Mouse (Mus musculus) activated CD4-positive, CD25-positive, alpha-beta regulatory T cell, adult 4 months (primary cell): Measurements from ENCODE around the gene Nelfa. TPM values are rescaled to one million over a fixed set of nuclear protein-coding genes. Genes with fewer than 3 reads are reported as not detected.
"Not testable (repeated sequence)": the region's sequence is repeated elsewhere in the genome, so short reads cannot be mapped to it uniquely, and the experiment has no call there.

Experiments
- ATAC-seq: one replicate; pipeline ENCODE4 v1.8.0; 2017
- polyA plus RNA-seq, 2 experiments: library from polyadenylated mRNA; unstranded; fragments of 100-300 nt; shearing (Covaris generic); gene quantifications; one replicate each; pipeline ENCODE4 v1.2.1; 2017

Gene Nelfa
- polyA plus RNA-seq, 2 experiments from 2014 or later: 34.5 to 42.9 TPM

GRCm38 (mm10) chr5:33916616-33917015, 19.6 kb downstream of the Nelfa start:
- ATAC-seq: not testable (repeated sequence)

DNA sequence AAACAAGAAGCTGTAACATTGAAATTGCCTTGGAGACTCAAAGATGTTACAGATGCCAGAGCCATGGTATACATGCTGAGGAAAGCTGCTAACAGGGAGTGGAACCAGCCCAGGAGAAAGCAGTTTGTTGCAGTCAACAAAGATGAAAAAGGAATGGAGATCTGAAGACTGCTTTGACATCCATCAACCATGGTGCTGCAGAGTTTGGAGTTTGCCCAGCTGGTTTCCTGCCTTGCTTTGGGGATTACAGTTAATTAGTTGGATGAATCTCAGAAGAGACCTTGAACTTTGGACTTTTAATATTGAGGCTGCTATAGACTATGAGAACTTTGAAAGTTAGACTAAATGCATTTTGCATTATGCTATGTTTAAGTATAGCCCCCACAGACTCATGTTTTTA, 21.2 kb downstream of the Nelfa start:
- not testable (repeated sequence) for ATAC-seq

- ATAC-seq: no peak
Measured at GRCm38 (mm10) chr5:33903176-33903575, 33.0 kb downstream of the Nelfa start.

GRCm38 (mm10) chr5:33902696-33903095, 33.5 kb downstream of the Nelfa start:
- no peak for ATAC-seq

- ATAC-seq: no peak
Measured at GRCm38 (mm10) chr5:33901278-33901677, 34.9 kb downstream of the Nelfa start.

DNA sequence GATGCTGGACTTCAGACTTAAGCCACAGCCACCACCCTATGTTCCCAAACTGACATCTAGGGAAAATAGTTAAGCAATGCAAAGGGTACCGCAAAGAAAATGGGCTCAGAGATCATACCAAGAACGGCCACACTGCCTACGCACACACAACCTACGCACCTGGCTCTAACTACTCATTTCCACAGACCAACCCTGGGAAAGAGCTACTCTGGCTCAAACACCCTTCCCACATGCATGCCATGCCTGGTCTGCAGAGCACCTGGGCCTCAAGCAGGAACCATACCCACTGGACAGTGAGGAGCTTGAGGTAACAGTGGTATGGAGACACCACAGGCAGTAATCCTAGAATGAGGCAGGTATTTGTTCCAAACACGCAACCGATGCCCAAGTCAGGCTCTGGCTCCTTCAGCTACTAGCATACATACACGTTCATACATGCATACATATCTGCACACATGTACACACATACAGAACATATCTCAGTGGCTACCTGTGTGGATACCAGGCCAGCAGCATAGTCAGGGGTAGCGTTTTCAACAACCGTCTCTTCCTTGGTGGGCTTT, 35.4 kb downstream of the Nelfa start:
- no peak for ATAC-seq

DNA sequence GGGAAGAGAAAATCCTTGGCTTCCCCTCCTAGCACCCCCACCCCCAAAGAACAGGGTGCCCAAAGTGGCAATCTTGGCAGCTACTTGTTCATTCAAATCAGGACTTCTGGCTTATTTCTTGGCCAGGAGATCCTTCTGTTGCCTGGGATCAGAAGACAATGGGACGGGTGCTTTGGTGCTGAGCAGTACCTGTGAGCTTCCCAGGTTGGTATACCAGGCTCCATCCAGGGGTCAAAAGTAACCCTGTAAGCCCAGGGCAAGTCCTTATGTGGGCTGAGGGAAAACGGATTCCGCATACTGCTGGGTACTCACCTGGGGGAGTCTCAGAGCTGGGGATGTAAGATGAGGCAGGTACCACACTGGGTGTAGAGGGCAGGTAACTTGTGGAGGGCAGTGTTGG, 36.1 kb downstream of the Nelfa start:
- no peak for ATAC-seq

DNA sequence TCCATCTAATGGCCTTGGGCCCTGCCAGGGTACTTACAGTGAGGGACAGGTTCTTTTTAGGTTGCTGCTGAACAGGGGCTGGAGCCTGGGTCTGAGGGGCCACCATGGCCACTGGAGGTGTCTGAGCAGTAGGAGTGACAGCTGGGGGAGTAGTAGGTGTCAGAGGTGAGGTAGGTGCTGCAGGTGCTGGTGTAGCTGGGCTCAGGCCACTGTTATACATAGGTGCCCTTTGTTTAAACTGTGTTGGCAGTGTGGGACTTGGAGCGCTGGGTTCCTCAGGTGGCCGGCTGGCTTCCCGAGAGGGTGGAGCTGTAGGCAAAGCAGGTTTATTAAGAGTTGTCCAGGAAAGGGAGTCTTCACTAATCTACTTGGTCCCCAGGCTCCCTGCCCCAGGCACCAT, 37.0 kb downstream of the Nelfa start:
- ATAC-seq: no peak

GRCm38 (mm10) chr5:33898671-33899070, 37.5 kb downstream of the Nelfa start:
- no peak for ATAC-seq

GRCm38 (mm10) chr5:33897158-33897557, 39.1 kb downstream of the Nelfa start:
- ATAC-seq: no peak

DNA sequence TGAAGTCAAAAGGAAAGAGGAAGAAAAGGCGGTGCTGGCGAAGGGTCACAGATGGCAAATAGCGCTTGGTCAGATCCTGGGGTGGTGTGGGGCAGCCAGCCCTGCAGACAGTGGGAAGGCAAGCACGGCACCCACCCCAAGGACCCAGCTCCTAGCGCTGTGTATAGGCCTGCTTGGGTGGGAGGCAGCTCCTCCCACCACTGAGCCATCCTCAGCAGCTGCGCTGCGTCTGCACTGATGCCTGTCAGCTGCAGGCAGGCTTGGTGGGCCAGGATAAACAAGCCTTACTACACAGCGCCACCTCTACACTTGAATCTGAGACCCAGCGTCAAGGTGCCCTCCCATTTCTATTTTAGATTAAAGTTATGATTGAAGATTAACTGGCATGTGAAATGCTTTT, 41.1 kb downstream of the Nelfa start:
- ATAC-seq: no peak

- ATAC-seq: no peak
Measured at GRCm38 (mm10) chr5:33893406-33893805, 42.8 kb downstream of the Nelfa start.

DNA sequence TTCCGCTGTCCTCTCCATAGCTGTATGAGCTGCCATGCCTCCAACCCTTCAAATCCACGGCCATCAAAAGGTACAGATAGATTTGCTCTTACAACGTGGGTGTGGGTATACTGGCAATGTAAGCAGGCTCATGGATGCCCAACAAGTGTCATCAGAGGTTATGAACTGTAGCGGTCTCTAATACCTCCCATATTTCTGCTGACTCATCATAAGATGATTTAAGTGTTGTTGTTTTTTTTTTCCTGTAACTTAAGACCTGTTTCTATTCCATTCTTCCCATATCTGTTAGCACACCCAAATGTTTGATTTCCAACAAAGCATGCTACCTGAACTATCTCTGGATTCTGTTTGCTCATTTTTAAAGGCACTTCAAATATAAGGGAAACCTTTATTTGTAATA, 55.1 kb downstream of the Nelfa start:
- no peak for ATAC-seq

DNA sequence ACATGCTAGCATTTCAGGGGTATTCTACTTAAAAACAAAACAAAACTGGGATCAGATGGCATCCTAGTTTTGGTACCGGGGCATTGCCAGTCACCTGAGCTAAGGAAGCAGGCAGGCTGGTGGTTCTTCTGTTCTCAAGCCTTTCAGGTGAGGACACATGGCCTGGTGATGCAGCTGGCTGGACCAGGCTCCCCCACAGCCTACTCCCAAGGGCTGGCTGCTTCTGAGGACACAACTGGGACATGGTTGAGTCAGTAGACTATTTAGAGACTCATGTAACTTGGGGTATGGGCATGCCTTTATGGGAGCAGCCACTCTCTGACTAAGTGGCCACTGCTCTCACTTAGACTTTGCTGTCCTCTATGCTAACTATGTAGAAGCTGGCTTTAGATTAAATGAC, 60.7 kb downstream of the Nelfa start:
- ATAC-seq: no peak

DNA sequence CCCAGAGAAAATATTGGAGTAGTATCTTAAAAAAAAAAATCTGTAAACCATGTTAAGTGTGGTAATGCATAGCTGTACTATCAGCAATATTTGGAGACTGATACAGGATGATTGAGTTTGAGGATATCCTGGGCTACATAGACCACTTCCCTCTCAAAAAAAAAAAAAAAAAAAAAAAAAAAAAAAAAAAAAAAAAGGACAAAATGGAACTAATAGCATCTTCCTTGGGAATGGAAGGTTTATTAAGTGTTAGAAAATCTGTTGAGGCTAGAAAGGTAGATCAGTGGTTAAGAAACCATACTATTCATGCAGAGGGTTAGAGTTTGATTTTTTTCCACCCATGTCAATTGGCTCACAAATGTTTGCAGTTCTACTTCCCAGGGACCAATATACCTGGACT, 78.5 kb downstream of the Nelfa start:
- no peak for ATAC-seq

DNA sequence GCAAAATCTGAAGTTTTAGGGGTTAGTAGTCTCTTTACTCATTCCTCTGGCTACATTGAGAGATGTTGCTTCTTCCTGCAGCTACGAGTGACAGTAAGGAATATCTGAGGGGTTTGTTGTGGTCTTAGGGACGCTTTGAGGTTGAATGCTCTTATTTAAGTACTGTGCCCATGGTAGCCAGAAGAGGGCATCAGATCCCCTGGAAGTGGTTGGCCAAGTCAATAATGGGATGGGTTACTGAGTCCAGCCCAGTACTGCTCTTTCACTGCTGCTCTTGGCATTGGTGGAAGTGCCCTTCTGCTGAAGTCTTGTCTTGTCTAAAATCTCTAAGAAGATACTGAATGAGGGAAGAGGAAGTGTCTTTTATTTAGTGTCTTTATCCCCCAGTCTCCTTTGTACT, 82.2 kb downstream of the Nelfa start:
- ATAC-seq: no peak

DNA sequence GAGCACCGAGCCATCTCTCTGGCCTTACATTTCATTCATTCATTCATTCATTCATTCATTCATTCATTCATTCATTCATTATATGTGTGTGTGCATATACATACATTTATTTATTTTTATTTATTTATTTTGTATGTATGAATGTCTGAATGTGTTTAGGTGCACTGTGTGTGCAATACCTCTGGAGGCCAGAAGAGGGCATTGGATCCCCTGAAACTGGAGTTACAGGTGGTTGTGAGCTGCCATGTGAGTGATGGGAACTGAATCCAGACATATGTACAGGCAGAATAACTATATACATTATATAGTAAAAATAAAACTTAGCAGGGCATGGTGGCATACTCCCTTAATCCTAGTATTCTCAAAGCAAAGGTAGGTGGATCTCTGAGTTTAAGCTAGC, 83.1 kb downstream of the Nelfa start:
- no peak for ATAC-seq

GRCm38 (mm10) chr5:33851466-33851865, 84.7 kb downstream of the Nelfa start:
- no peak for ATAC-seq

Other genes starting within 250 kb of the Nelfa start
- gene Fgfr3, start 214.7 kb downstream of the Nelfa start, polyA plus RNA-seq: under 1 TPM in 1 of 2 experiments, not detected in 1; 0.11 TPM
- 10 to 100 TPM; 18.0 to 22.2 TPM for gene Letm1, start 153.6 kb downstream of the Nelfa start, polyA plus RNA-seq
- gene Nsd2, start 115.7 kb downstream of the Nelfa start, polyA plus RNA-seq: 10 to 100 TPM; 17.2 to 17.8 TPM
- not detected for gene Gm1673, start 47.0 kb upstream of the Nelfa start, polyA plus RNA-seq
- gene Nat8l, start 59.6 kb upstream of the Nelfa start, polyA plus RNA-seq: not detected
- under 1 TPM; 0.28 to 0.94 TPM for gene Poln, start 233.0 kb upstream of the Nelfa start, polyA plus RNA-seq
- 10 to 100 TPM; 76.9 to 90.0 TPM for gene Haus3, start 233.1 kb upstream of the Nelfa start, polyA plus RNA-seq